Mouse (Mus musculus) B cell, adult 2 months (primary cell): ENCODE measurements around the gene Dpp7.

Experiments used
- DNase-seq, 2 experiments: peaks; one replicate each; pipeline ENCODE4 v3.0.0; 2022

The Dpp7 gene

GRCm38 (mm10) chr2:25365091-25365761 is 9.1 kb upstream of the Dpp7 start, which contains the start of gene Uap1l1:
Gene Uap1l1, minus strand, starts transcription at chr2:25365682.
- DNase-seq, result peak; percentile 64

GRCm38 (mm10) chr2:25364761-25365090 is 8.6 kb upstream of the Dpp7 start:
- no peak for DNase-seq

GRCm38 (mm10) chr2:25364313-25364712 is 8.2 kb upstream of the Dpp7 start:
- no peak for DNase-seq

GRCm38 (mm10) chr2:25363478-25364178 is 7.5 kb upstream of the Dpp7 start:
- no peak for DNase-seq

GRCm38 (mm10) chr2:25359848-25360247 is 3.7 kb upstream of the Dpp7 start:
- DNase-seq, result no peak

- no peak for DNase-seq
Measured at GRCm38 (mm10) chr2:25355419-25356066, 616 bp downstream of the Dpp7 start.

- no peak for DNase-seq
Measured at GRCm38 (mm10) chr2:25354211-25354610, 1.9 kb downstream of the Dpp7 start.

GRCm38 (mm10) chr2:25350701-25351100 is 5.5 kb downstream of the Dpp7 start:
- DNase-seq, result no peak

- no peak for DNase-seq
Measured at GRCm38 (mm10) chr2:25349499-25349898, 6.7 kb downstream of the Dpp7 start.

GRCm38 (mm10) chr2:25348162-25348561 is 8.0 kb downstream of the Dpp7 start:
- no peak for DNase-seq

GRCm38 (mm10) chr2:25338303-25338702 is 17.9 kb downstream of the Dpp7 start:
- DNase-seq, result no peak

GRCm38 (mm10) chr2:25333569-25333968 is 22.6 kb downstream of the Dpp7 start:
- DNase-seq, result no peak

- DNase-seq, result peak; percentile 99
Measured at GRCm38 (mm10) chr2:25332286-25333160, 23.6 kb downstream of the Dpp7 start, which contains the start of gene Man1b1. Gene Man1b1, plus strand, starts transcription at chr2:25332338.

GRCm38 (mm10) chr2:25331470-25331869 is 24.7 kb downstream of the Dpp7 start:
- DNase-seq, result no peak

GRCm38 (mm10) chr2:25328440-25328839 is 27.7 kb downstream of the Dpp7 start:
- peak; percentile 30 to 32 for DNase-seq

GRCm38 (mm10) chr2:25326036-25326435 is 30.1 kb downstream of the Dpp7 start:
- no peak for DNase-seq

- DNase-seq, result no peak
Measured at GRCm38 (mm10) chr2:25320084-25320483, 36.1 kb downstream of the Dpp7 start.

- DNase-seq, result peak; percentile 64 to 73
Measured at GRCm38 (mm10) chr2:25318971-25319773, 37.0 kb downstream of the Dpp7 start, which contains the start of gene Grin1. Gene Grin1, minus strand, starts transcription at chr2:25319187.

- DNase-seq, result no peak
Measured at GRCm38 (mm10) chr2:25318119-25318966, 37.8 kb downstream of the Dpp7 start.

GRCm38 (mm10) chr2:25311491-25311891 is 44.7 kb downstream of the Dpp7 start:
- DNase-seq, result no peak

GRCm38 (mm10) chr2:25310969-25311368 is 45.2 kb downstream of the Dpp7 start:
- DNase-seq, result no peak
